Mouse (Mus musculus) CH12.LX (cell line): ENCODE data around the gene Prkca. TPM values are rescaled to one million over a fixed set of nuclear protein-coding genes. Genes with fewer than 3 reads are reported as not detected.

ENCODE experiments used
- DNase-seq: peaks from one replicate; pipeline ENCODE4 v3.0.0-alpha.2; 2013; ENCODE audit errors: extremely low read depth
- H3K27ac ChIP-seq: 2 replicates; pipeline ENCODE4 v1.5.1; 2012; ENCODE audit warnings: low read depth, mild to moderate bottlenecking, control low read depth, moderate library complexity; ENCODE audit not compliant: insufficient read depth
- H3K27me3 ChIP-seq: replicated peaks from 2 replicates; pipeline ENCODE3; 2012; ENCODE audit warnings: inconsistent platforms
- H3K36me3 ChIP-seq, 2 experiments: replicated peaks in 1 of 2; 2 replicates each; pipeline versions ENCODE3 to v1.6.1; 2012; ENCODE audit warnings: inconsistent platforms in 1 of 2, low read length in 1 of 2, mild to moderate bottlenecking in 1 of 2, mixed read lengths in 1 of 2, moderate library complexity in 1 of 2; ENCODE audit not compliant: control insufficient read depth in 1 of 2, insufficient read depth in 1 of 2
- H3K4me1 ChIP-seq, 2 experiments: 2 replicates each; pipeline ENCODE4 v1.6.1; 2012; ENCODE audit warnings: inconsistent platforms in 1 of 2, moderate library complexity in 1 of 2; ENCODE audit not compliant: insufficient read depth in 2 of 2, control insufficient read depth in 1 of 2
- H3K4me2 ChIP-seq: 2 replicates; pipeline ENCODE4 v1.6.1; 2012; ENCODE audit warnings: low read depth, mild to moderate bottlenecking, control low read depth; ENCODE audit not compliant: poor library complexity, insufficient read depth, severe bottlenecking
- H3K4me3 ChIP-seq, 3 experiments: fragments of 150-350 bp in 1 of 3; sonication (generic) in 1 of 3; replicated peaks in 1 of 3; 2 replicates each; pipeline versions ENCODE3 to v1.5.1; 2011 to 2012; ENCODE audit warnings: low read depth in 2 of 3, low read length in 2 of 3, mild to moderate bottlenecking in 2 of 3, moderate library complexity in 2 of 3, control low read depth in 1 of 3, improper control_type of control experiment in 1 of 3, inconsistent platforms in 1 of 3, mixed read lengths in 1 of 3; ENCODE audit not compliant: poor library complexity in 1 of 3
- H3K79me2 ChIP-seq: replicated peaks from 2 replicates; pipeline ENCODE4 v1.6.1; 2012; ENCODE audit warnings: mild to moderate bottlenecking, moderate library complexity; ENCODE audit not compliant: control insufficient read depth, poor library complexity, insufficient read depth, severe bottlenecking; ENCODE audit errors: extremely low read depth
- H3K9ac ChIP-seq: 2 replicates; pipeline ENCODE4 v1.6.1; 2012; ENCODE audit warnings: low read depth, mild to moderate bottlenecking, control low read depth, moderate library complexity; ENCODE audit not compliant: insufficient read depth
- H3K9me3 ChIP-seq: replicated peaks from 2 replicates; pipeline ENCODE3; 2012; ENCODE audit warnings: low read length, inconsistent platforms, mixed read lengths
- BHLHE40 ChIP-seq: IDR thresholded peaks from 2 replicates; pipeline ENCODE4 v1.6.1; 2011; ENCODE audit warnings: mild to moderate bottlenecking, low read depth, low read length, improper control_type of control experiment
- CHD1 ChIP-seq: IDR thresholded peaks from 2 replicates; pipeline ENCODE4 v1.6.1; 2012; ENCODE audit warnings: low read depth, low read length, improper control_type of control experiment, inconsistent platforms
- CHD2 ChIP-seq: IDR thresholded peaks from 2 replicates; pipeline ENCODE4 v1.6.1; 2011; ENCODE audit warnings: low read length, improper control_type of control experiment
- E2F4 ChIP-seq: IDR thresholded peaks from 2 replicates; pipeline ENCODE4 v1.6.1; 2011; ENCODE audit warnings: low read depth, low read length, improper control_type of control experiment; ENCODE audit not compliant: insufficient replicate concordance
- ELF1 ChIP-seq: IDR thresholded peaks from 2 replicates; pipeline ENCODE4 v1.6.1; 2014; ENCODE audit warnings: low read depth, mild to moderate bottlenecking, inconsistent platforms, low read length, improper control_type of control experiment
- EP300 ChIP-seq: IDR thresholded peaks from 2 replicates; pipeline ENCODE4 v1.6.1; 2011; ENCODE audit warnings: low read length, improper control_type of control experiment
- ETS1 ChIP-seq: conservative IDR thresholded peaks from 2 replicates; pipeline ENCODE4 v1.6.1; 2012; ENCODE audit warnings: low read depth, mild to moderate bottlenecking, inconsistent platforms, low read length, improper control_type of control experiment, moderate library complexity
- IRF4 ChIP-seq: IDR thresholded peaks from 2 replicates; pipeline ENCODE4 v1.6.1; 2014; ENCODE audit warnings: low read depth, mild to moderate bottlenecking, inconsistent platforms, low read length, improper control_type of control experiment
- JUN ChIP-seq: IDR thresholded peaks from 2 replicates; pipeline ENCODE4 v1.6.1; 2011; ENCODE audit warnings: low read depth, mild to moderate bottlenecking, low read length, improper control_type of control experiment, moderate library complexity; ENCODE audit not compliant: insufficient read depth
- JUND ChIP-seq: conservative IDR thresholded peaks from 2 replicates; pipeline ENCODE4 v1.6.1; 2011; ENCODE audit warnings: low read depth, low read length, improper control_type of control experiment
- KAT2A ChIP-seq: IDR thresholded peaks from 2 replicates; pipeline ENCODE4 v1.6.1; 2012; ENCODE audit warnings: low read length, improper control_type of control experiment, inconsistent platforms; ENCODE audit not compliant: insufficient replicate concordance
- MAFK ChIP-seq: IDR thresholded peaks from 2 replicates; pipeline ENCODE4 v1.6.1; 2011; ENCODE audit warnings: low read length, improper control_type of control experiment; ENCODE audit not compliant: insufficient replicate concordance
- MAZ ChIP-seq: IDR thresholded peaks from 2 replicates; pipeline ENCODE4 v1.6.1; 2012; ENCODE audit warnings: low read depth, mild to moderate bottlenecking, inconsistent platforms, low read length, improper control_type of control experiment, moderate library complexity
- MEF2A ChIP-seq: IDR thresholded peaks from 2 replicates; pipeline ENCODE4 v1.6.1; 2014; ENCODE audit warnings: low read depth, mild to moderate bottlenecking, inconsistent platforms, low read length, improper control_type of control experiment, borderline replicate concordance
- MXI1 ChIP-seq: IDR thresholded peaks from 2 replicates; pipeline ENCODE4 v1.6.1; 2011; ENCODE audit warnings: mild to moderate bottlenecking, low read depth, low read length, improper control_type of control experiment
- MYC ChIP-seq: IDR thresholded peaks from 2 replicates; pipeline ENCODE4 v1.6.1; 2011; ENCODE audit warnings: low read depth, mild to moderate bottlenecking, improper control_type of control experiment, low read length
- PAX5 ChIP-seq: IDR thresholded peaks from 2 replicates; pipeline ENCODE4 v1.6.1; 2012; ENCODE audit warnings: low read length, inconsistent platforms, mixed read lengths
- POLR2A ChIP-seq: IDR thresholded peaks from 2 replicates; pipeline ENCODE4 v1.6.1; 2011; ENCODE audit warnings: low read depth, mild to moderate bottlenecking, improper control_type of control experiment, low read length
- POLR2AphosphoS2 ChIP-seq: IDR thresholded peaks from 2 replicates; pipeline ENCODE4 v1.6.1; 2011; ENCODE audit warnings: low read depth, low read length, improper control_type of control experiment
- RAD21 ChIP-seq: IDR thresholded peaks from 2 replicates; pipeline ENCODE4 v1.6.1; 2011; ENCODE audit warnings: low read depth, mild to moderate bottlenecking, low read length, improper control_type of control experiment, moderate library complexity
- TCF12 ChIP-seq: IDR thresholded peaks from 2 replicates; pipeline ENCODE4 v1.6.1; 2014; ENCODE audit warnings: low read depth, mild to moderate bottlenecking, inconsistent platforms, low read length, improper control_type of control experiment
- UBTF ChIP-seq: IDR thresholded peaks from 2 replicates; pipeline ENCODE4 v1.6.1; 2012; ENCODE audit warnings: low read depth, mild to moderate bottlenecking, inconsistent platforms, low read length, improper control_type of control experiment, moderate library complexity
- USF1 ChIP-seq: IDR thresholded peaks from 2 replicates; pipeline ENCODE4 v1.6.1; 2014; ENCODE audit warnings: low read depth, mild to moderate bottlenecking, inconsistent platforms, low read length, improper control_type of control experiment
- USF2 ChIP-seq: conservative IDR thresholded peaks from 2 replicates; pipeline ENCODE4 v1.6.1; 2011; ENCODE audit warnings: low read depth, low read length, improper control_type of control experiment
- ZNF384 ChIP-seq: IDR thresholded peaks from 2 replicates; pipeline ENCODE4 v1.6.1; 2012; ENCODE audit warnings: low read depth, low read length, improper control_type of control experiment, inconsistent platforms
- dilution Hi-C: fragments of 300-500 bp; cut with MboI; formaldehyde crosslinking; loops from 2 replicates; pipeline ENCODE4 v1.14.3; 2020; ENCODE audit warnings: low sequenced_read_pairs; ENCODE audit not compliant: extremely low pct_unique_long_range_greater_than_20kb, extremely low pct_ligation_motif_present
- in situ Hi-C: fragments of 300-500 bp; cut with MboI; formaldehyde crosslinking; loops from 3 replicates; pipeline ENCODE4 v1.14.3; 2019; ENCODE audit warnings: low sequenced_read_pairs, low pct_ligation_motif_present, low pct_unique_long_range_greater_than_20kb, mixed read lengths
- polyA plus RNA-seq: library from polyadenylated mRNA; unstranded; fragments of >175 nt; gene quantifications from 2 replicates; pipeline ENCODE4 v1.2.1, GENCODE M21; 2012; ENCODE audit warnings: low read depth; ENCODE audit not compliant: insufficient read length
- total RNA-seq, 2 experiments: library from RNA; depleted of rRNA; stranded (reverse); fragments of 300-350 nt in 1 of 2; fragments of >200 nt in 1 of 2; gene quantifications; 2 replicates each; pipeline ENCODE4 v1.2.3; 2012 to 2014

The Prkca gene
- total and polyA plus RNA-seq, 3 experiments, result 40.0 to 107 (median 43.7) TPM

DNA sequence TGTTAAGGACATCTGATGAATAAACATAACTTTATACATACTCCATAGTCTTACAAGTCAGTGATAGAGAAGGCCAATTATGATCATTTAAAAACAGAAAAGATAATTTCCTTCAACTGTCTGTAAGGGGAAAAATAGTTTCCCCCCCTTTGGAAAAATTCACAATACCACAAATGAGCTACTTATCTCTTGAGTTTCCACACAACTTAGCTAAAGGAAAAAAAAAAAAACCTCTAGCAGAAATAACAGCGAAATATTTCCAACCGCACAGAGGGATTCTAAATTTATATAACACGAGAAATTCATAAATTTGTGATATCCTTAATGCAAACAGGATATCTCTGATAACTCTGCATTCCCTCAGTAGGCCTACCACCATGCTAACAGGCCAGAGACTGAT lies 252.5 kb downstream of the Prkca start:
- in situ Hi-C loops (no loop called here), dilution Hi-C loops (no loop called here)
- Histone ChIP-seq H3K27ac (0 out of 2 replicates have a peak overlapping the region, but pooled peaks have one; percentile 11), H3K79me2 (no peaks in the 10 kb centered on the region), H3K4me2 (no peak overlapping the region), H3K9ac (no peak overlapping the region), H3K9me3 (no peaks in the 10 kb centered on the region), H3K36me3 (peaks cover 0 to 20% of the 10 kb centered on the region in 2 experiments), H3K4me1 (peaks cover 39 to 81% of the 10 kb centered on the region in 2 experiments), H3K27me3 (no peaks in the 10 kb centered on the region), H3K4me3 (no peak overlapping the region)
- peak; percentile 25; the same call in 1 of the 2 replicates for TF ChIP-seq BHLHE40
- TF ChIP-seq CHD2, result 0 out of 2 replicates have a peak, but pooled peaks have one; percentile 16
- peak; percentile 72; the same call in 1 of the 2 replicates for TF ChIP-seq MEF2A
- no peak for TF ChIP-seq PAX5
- peak; percentile 60 for TF ChIP-seq ETS1
- peak; percentile 33; the same call in 1 of the 2 replicates for TF ChIP-seq JUND
- TF ChIP-seq MYC, result no peak
- peak; percentile 94 for TF ChIP-seq ZNF384
- TF ChIP-seq EP300, result peak; percentile 92
- TF ChIP-seq MAZ, result 0 out of 2 replicates have a peak, but pooled peaks have one; percentile 37
- no peak for TF ChIP-seq ELF1
- no peak for TF ChIP-seq KAT2A
- TF ChIP-seq JUN, result peak; percentile 42; the same call in 1 of the 2 replicates
- no peak for DNase-seq

DNA sequence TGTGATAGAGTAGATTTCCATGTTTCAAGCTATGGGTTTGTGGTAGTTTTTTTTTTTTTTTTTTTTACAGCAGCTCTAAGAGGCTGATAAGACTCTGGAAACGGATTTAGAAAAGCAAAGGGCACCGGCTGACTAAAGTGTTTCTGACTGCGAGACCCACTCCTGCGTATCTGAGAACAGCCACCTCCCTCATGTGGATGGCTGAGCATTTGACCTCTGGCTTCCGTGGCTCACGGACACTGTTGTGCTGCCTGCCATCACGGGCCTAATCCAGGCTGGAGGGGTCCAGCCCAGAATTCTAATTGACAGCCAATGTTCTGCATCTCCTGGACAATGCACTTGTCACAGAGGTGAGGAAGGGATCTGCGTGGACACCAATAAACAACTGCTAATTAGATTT lies 253.0 kb downstream of the Prkca start:
- no peaks in the 10 kb centered on the region for H3K9me3 ChIP-seq
- no peak overlapping the region for H3K9ac ChIP-seq
- peaks cover 39 to 78% of the 10 kb centered on the region in 2 experiments for H3K4me1 ChIP-seq
- H3K79me2 ChIP-seq, result no peaks in the 10 kb centered on the region
- dilution Hi-C loops, result no loop called here
- H3K27ac ChIP-seq, result no peak overlapping the region
- H3K27me3 ChIP-seq, result no peaks in the 10 kb centered on the region
- TF ChIP-seq MXI1 (no peak), IRF4 (no peak), ELF1 (no peak), TCF12 (no peak), RAD21 (no peak), BHLHE40 (no peak), POLR2AphosphoS2 (no peak), USF1 (no peak), MAFK (no peak), USF2 (no peak), UBTF (no peak), CHD2 (no peak), MAZ (no peak), E2F4 (no peak), JUND (no peak), PAX5 (no peak), CHD1 (no peak), POLR2A (no peak)
- DNase-seq, result no peak
- H3K4me3 ChIP-seq, result no peak overlapping the region
- in situ Hi-C loops, result no loop called here
- peaks cover 0 to 25% of the 10 kb centered on the region in 2 experiments for H3K36me3 ChIP-seq
- no peak overlapping the region for H3K4me2 ChIP-seq
